Mouse (Mus musculus) gastrocnemius, adult 18-20 months (tissue): ENCODE measurements around the gene Stx1b. TPM values are rescaled to one million over a fixed set of nuclear protein-coding genes. Genes with fewer than 3 reads are reported as not detected.
"Not testable (repeated sequence)": the region's sequence is repeated elsewhere in the genome, so short reads cannot be mapped to it uniquely, and the experiment has no call there.

Experiments
- DNase-seq: peaks from one replicate; pipeline ENCODE4 v3.0.0; 2021; ENCODE audit warnings: low spot score
- long read RNA-seq, 2 experiments: library from polyadenylated mRNA; stranded (forward); transcript quantifications; one replicate each; pipeline ENCODE4 v2.0.0; 2021
- total RNA-seq, 2 experiments: library from RNA; stranded (reverse); gene quantifications; 2 replicates each; pipeline ENCODE4 v1.2.3; 2021

Gene Stx1b
- 1 to 10 TPM in 1 of 2 experiments, under 1 TPM in 1; 0.74 to 1.2 TPM for total RNA-seq
- long read RNA-seq, experiment 1, partial matches to known transcripts: 0 of 1 reads
- long read RNA-seq, experiment 1, other reads (novel, unspliced or antisense): 1 of 1 reads
- long read RNA-seq, experiment 2: 0 reads

- DNase-seq: no peak
Measured at GRCm38 (mm10) chr7:127824176-127824871, at the start of gene Stx1b, which contains the start of gene Stx4a. TSS of gene Stx1b (minus strand) at chr7:127824549. TSS of gene Stx4a (plus strand) at chr7:127824294.

- DNase-seq: no peak
Measured at GRCm38 (mm10) chr7:127870136-127870821, 45.9 kb upstream of the Stx1b start.

- peak; percentile 59 for DNase-seq
Measured at GRCm38 (mm10) chr7:127869149-127869810, 44.9 kb upstream of the Stx1b start.

GRCm38 (mm10) chr7:127867641-127868040 lies 43.3 kb upstream of the Stx1b start:
- DNase-seq: no peak

GRCm38 (mm10) chr7:127866434-127866833 lies 42.1 kb upstream of the Stx1b start:
- DNase-seq: no peak

- no peak for DNase-seq
Measured at GRCm38 (mm10) chr7:127858258-127858657, 33.9 kb upstream of the Stx1b start.

GRCm38 (mm10) chr7:127850906-127851305 lies 26.6 kb upstream of the Stx1b start:
- peak; percentile 52 for DNase-seq

- DNase-seq: peak; percentile 26
Measured at GRCm38 (mm10) chr7:127849973-127850875, 25.9 kb upstream of the Stx1b start.

- peak; percentile 85 for DNase-seq
Measured at GRCm38 (mm10) chr7:127842001-127842718, 17.8 kb upstream of the Stx1b start.

- DNase-seq: peak; percentile 94
Measured at GRCm38 (mm10) chr7:127841340-127842000, 17.1 kb upstream of the Stx1b start.

GRCm38 (mm10) chr7:127840886-127841285 lies 16.5 kb upstream of the Stx1b start:
- DNase-seq: no peak

- not testable (repeated sequence) for DNase-seq
Measured at GRCm38 (mm10) chr7:127840031-127840430, 15.7 kb upstream of the Stx1b start.

- not testable (repeated sequence) for DNase-seq
Measured at GRCm38 (mm10) chr7:127837878-127838277, 13.5 kb upstream of the Stx1b start.

GRCm38 (mm10) chr7:127837473-127837872 lies 13.1 kb upstream of the Stx1b start:
- DNase-seq: no peak

- no peak for DNase-seq
Measured at GRCm38 (mm10) chr7:127835550-127835949, 11.2 kb upstream of the Stx1b start.

GRCm38 (mm10) chr7:127823236-127824171 lies 845 bp downstream of the Stx1b start:
- no peak for DNase-seq

- no peak for DNase-seq
Measured at GRCm38 (mm10) chr7:127822494-127822893, 1.9 kb downstream of the Stx1b start.

GRCm38 (mm10) chr7:127820836-127821509 lies 3.4 kb downstream of the Stx1b start:
- no peak for DNase-seq
